Mouse (Mus musculus): ENCODE results near the gene Gm21731. TPM values are rescaled to one million over a fixed set of nuclear protein-coding genes. Genes with fewer than 3 reads are reported as not detected.
"Not testable (repeated sequence)": the region's sequence is repeated elsewhere in the genome, so short reads cannot be mapped to it uniquely, and the experiment has no call there.

Gene Gm21731
- not detected for total RNA-seq (2021)
- polyA plus RNA-seq (2012; rRNA removed) = not detected in 2 replicates
- long read RNA-seq = 0 reads

GRCm38 (mm10) chr13:120238811-120239210, at the start of gene Gm21731:
Gene Gm21731, plus strand, starts transcription at chr13:120239111.
- not testable (repeated sequence) for DNase-seq

GRCm38 (mm10) chr13:120196189-120196821, 42.6 kb upstream of the Gm21731 start:
- DNase-seq = not testable (repeated sequence)

- DNase-seq = not testable (repeated sequence)
These were observed 23.1 kb upstream of the Gm21731 start, which contains the start of gene Gm21762 for GRCm38 (mm10) chr13:120215847-120216246. Gene Gm21762, minus strand, starts transcription at chr13:120215947.

GRCm38 (mm10) chr13:120220922-120221321, 18.0 kb upstream of the Gm21731 start:
- not testable (repeated sequence) for DNase-seq

- DNase-seq = not testable (repeated sequence)
These were observed 15.8 kb upstream of the Gm21731 start for GRCm38 (mm10) chr13:120223012-120223659.

- not testable (repeated sequence) for DNase-seq
These were observed 7.1 kb upstream of the Gm21731 start for GRCm38 (mm10) chr13:120231798-120232197.

- not testable (repeated sequence) for DNase-seq
These were observed 6.4 kb upstream of the Gm21731 start for GRCm38 (mm10) chr13:120232447-120233049.

- not testable (repeated sequence) for DNase-seq
These were observed 12.5 kb downstream of the Gm21731 start for GRCm38 (mm10) chr13:120251208-120251924.

- not testable (repeated sequence) for DNase-seq
These were observed 20.1 kb downstream of the Gm21731 start for GRCm38 (mm10) chr13:120258817-120259658.

- DNase-seq = not testable (repeated sequence)
These were observed 20.8 kb downstream of the Gm21731 start for GRCm38 (mm10) chr13:120259718-120260117.

- not testable (repeated sequence) for DNase-seq
These were observed 24.0 kb downstream of the Gm21731 start, which contains the start of gene AF067061 for GRCm38 (mm10) chr13:120262870-120263269. Gene AF067061, plus strand, starts transcription at chr13:120263114.

- DNase-seq = not testable (repeated sequence)
These were observed 38.9 kb downstream of the Gm21731 start for GRCm38 (mm10) chr13:120277837-120278236.

- no peak for DNase-seq
These were observed 39.9 kb downstream of the Gm21731 start for GRCm38 (mm10) chr13:120278784-120279183.

Other genes with a start within 250 kb of the Gm21731 start
- gene Gm36079, start 212.1 kb upstream of the Gm21731 start, total RNA-seq (2021) = not detected
- 0.63 TPM in 1 of 2 replicates, not detected in the other for gene Gm36079, start 212.1 kb upstream of the Gm21731 start, polyA plus RNA-seq (2012; rRNA removed)
- gene Gm21188, start 186.9 kb upstream of the Gm21731 start, total RNA-seq (2021) = not detected
- 0.16 TPM in 1 of 2 replicates, not detected in the other for gene Gm21188, start 186.9 kb upstream of the Gm21731 start, polyA plus RNA-seq (2012; rRNA removed)
- not detected for gene Gm20767, start 98.9 kb upstream of the Gm21731 start, total RNA-seq (2021)
- not detected in 2 replicates for gene Gm20767, start 98.9 kb upstream of the Gm21731 start, polyA plus RNA-seq (2012; rRNA removed)
- not detected for gene Gm21818, start 66.7 kb upstream of the Gm21731 start, total RNA-seq (2021)
- not detected in 2 replicates for gene Gm21818, start 66.7 kb upstream of the Gm21731 start, polyA plus RNA-seq (2012; rRNA removed)
- gene Gm21762, start 23.2 kb upstream of the Gm21731 start, total RNA-seq (2021) = not detected
- 0.27 TPM in 1 of 2 replicates, not detected in the other for gene Gm21762, start 23.2 kb upstream of the Gm21731 start, polyA plus RNA-seq (2012; rRNA removed)
- gene AF067061, start 24.0 kb downstream of the Gm21731 start, total RNA-seq (2021) = not detected
- not detected in 2 replicates for gene AF067061, start 24.0 kb downstream of the Gm21731 start, polyA plus RNA-seq (2012; rRNA removed)
- not detected for gene BC147527, start 61.3 kb downstream of the Gm21731 start, total RNA-seq (2021)
- 0.20 TPM in 1 of 2 replicates, not detected in the other for gene BC147527, start 61.3 kb downstream of the Gm21731 start, polyA plus RNA-seq (2012; rRNA removed)
- not detected for gene Tcstv3, start 77.8 kb downstream of the Gm21731 start, total RNA-seq (2021)
- not detected in 2 replicates for gene Tcstv3, start 77.8 kb downstream of the Gm21731 start, polyA plus RNA-seq (2012; rRNA removed)